Mouse (Mus musculus) thymus, adult 18-20 months (tissue): Measurements from ENCODE around the gene Fam129c.

ENCODE experiments used
- DNase-seq, 2 experiments: peaks; one replicate each; pipeline ENCODE4 v3.0.0; 2022; ENCODE audit warnings: mixed read lengths in 2 of 2

Gene Fam129c

GRCm38 (mm10) chr8:71597451-71597850 is at the start of gene Fam129c:
Fam129c (plus strand) TSS chr8:71597648.
- no peak for DNase-seq

DNA sequence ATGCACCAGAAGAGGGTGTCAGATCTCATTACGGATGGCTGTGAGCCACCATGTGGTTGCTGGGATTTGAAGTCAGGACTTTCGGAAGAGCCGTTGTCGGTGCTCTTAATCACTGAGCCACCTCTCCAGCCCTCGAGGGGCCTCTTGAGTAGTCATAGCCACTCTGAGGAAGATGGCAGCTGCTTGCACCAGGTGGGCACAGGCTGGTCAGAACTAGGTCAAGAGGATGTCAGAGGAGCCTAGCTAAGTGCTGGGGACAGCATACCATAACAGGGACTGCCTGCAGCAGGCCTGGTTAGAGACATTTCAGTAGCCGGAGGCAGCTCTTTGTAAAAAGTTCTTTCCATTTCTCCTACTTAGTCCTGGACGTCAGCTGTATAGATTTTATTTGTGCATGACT is 46.7 kb upstream of the Fam129c start:
- no peak for DNase-seq

GRCm38 (mm10) chr8:71552770-71553169 is 44.7 kb upstream of the Fam129c start:
- no peak for DNase-seq

DNA sequence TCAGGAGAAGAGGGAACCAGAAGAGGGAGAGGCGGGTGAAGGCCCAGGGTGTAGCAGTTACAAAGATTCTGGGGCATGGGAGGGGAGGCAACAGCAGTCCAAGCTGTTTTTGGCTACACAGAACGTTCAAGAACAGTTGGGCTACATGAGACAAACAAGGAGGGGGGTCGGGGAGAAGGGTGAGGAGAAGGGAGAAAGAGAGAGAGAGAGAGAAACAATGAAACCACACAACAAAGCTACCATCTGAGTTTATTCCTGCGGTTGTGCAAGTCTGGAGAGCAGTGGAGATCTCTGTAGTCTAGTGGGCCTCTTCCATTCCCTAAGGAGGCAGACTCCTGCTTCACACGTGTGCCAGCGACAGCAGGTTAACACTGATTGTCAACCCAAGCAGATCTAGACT is 43.4 kb upstream of the Fam129c start:
- no peak for DNase-seq

DNA sequence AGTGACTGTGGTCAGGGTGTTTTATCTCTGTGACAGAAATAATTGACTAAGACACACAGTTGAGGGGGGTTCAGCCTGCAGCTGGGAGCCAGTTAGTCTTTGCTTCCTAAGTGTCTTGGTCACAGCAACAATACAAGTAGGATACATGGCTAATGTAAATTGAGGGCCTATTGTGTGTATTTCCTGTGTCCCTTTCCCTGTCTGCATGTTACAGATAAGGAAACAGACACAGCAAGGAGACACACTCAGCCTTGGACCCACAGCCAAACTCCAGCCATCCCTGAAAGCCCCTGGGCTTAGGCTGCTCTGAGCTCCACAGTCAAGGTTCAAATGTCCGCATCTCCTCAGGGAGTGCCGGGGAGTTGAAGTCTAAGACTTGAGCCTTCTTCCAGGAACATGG is 42.8 kb upstream of the Fam129c start:
- no peak for DNase-seq

GRCm38 (mm10) chr8:71558071-71558957 is 39.1 kb upstream of the Fam129c start, which contains the start of gene Tmem221:
Tmem221 (minus strand) TSS chr8:71558871.
- peak; percentile 66 to 75 for DNase-seq

GRCm38 (mm10) chr8:71558958-71559690 is 38.3 kb upstream of the Fam129c start:
- peak; percentile 66 to 82 for DNase-seq

DNA sequence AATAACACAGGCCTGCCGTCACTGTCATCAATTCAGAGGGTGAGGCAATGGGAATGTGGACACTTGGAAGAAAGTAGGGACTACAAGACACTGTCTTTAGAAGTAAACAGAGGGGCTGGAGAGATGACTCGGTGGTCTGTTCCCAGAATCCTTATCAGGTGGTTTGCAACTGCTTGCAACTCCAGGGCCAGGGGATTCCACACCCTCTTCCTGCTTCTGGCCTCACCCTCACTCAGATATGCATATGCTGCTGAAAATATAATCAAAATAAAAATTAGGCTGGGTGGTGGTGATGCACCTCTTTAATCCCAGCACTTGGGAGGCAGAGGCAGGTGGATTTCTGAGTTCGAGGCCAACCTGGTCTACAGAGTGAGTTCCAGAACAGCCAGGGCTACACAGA is 37.4 kb upstream of the Fam129c start:
- DNase-seq: no peak

DNA sequence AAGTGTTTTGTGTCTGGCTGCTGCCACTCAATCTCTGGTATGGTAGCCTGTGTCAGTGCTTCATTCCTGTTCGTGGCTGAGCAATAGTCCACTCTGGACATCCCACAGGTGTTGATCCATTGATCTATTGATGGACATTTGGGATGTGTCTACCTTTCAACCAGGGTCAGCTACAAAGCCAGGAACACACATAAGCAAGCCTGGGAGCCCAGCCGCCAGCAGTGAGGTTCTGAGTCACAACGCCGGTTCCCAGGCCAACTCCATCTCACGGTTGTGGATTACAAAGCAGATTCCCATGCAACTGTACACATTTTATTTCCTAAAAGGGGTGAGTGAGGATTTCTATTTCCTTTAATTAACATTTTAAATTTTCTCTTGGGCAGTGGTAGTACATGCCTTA is 36.7 kb upstream of the Fam129c start:
- no peak for DNase-seq

GRCm38 (mm10) chr8:71561401-71561800 is 36.0 kb upstream of the Fam129c start:
- no peak for DNase-seq

GRCm38 (mm10) chr8:71562751-71563150 is 34.7 kb upstream of the Fam129c start:
- peak; percentile 62 to 69 for DNase-seq

DNA sequence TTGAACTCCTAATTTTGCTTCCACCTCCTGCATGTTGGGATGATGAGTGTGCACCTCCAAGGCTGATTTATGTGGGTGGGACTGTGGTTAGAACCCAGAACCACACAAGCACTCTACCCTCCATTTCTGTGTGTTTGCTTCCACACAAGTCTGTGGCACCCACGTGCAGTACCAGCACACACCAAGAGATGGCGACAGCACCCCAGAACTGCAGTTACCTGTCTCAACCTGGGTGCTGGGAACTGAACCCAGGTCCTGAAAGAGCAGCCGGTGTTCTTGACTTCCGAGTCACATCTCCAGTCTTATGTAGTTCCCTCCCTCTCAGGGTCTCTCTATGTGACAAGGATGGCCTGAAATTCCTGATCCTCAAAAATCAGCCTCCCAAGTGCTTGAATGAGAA is 33.5 kb upstream of the Fam129c start:
- no peak for DNase-seq

- DNase-seq: no peak
Observed at GRCm38 (mm10) chr8:71566501-71566900, 30.9 kb upstream of the Fam129c start, which contains the start of gene Nxnl1. Nxnl1 (minus strand) TSS chr8:71566601.

DNA sequence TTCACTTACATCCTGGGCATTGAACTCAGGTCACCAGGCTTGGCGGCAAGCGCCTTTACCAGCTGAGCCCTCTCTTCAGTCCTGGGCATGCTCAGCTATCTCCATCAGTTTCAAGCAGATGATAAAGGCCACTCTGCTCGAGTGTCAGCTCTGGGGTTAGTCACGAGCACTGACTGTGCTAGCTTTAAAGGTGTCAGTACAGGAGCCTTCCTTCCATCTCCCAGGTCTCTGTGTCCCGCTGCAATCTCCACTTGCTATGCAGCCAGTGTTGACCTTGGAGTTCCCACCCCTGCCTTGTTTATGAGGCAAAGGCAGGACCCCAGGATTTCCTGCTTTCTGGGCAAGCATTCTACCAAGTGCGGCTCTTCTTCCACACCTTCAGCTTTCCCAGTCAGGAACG is 29.9 kb upstream of the Fam129c start:
- DNase-seq: no peak

DNA sequence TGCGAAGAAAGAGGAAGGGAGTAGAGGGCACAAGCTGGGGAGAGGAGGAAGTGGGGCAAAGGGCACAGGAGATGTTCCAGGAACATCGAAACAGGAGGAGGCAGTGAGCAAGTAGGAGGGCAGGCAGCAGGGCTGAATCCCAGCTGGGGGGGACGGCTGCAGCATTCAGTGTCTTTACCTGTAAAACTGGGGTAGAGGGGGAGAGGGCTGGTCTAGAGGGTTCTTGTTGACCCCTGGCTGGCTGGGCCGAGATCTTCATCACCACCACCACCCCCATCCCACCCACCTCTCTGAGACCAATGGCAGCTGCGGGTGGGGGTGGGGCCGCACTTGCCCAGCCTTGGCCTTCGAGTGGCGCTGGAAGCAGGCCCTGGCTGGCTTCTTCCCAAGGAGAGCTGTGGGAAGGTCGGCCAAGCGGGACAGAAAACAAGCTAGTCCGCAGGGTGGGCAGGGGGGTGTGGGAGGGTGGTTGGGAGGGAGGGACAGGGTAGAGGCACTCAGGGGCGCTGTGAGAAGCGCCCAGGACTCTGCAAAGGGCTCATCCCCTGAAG is 29.0 kb upstream of the Fam129c start, which contains the start of gene Slc27a1:
TSS of gene Slc27a1 (plus strand) at position 496 of the 551 bp plus-strand sequence.
- DNase-seq: no peak

DNA sequence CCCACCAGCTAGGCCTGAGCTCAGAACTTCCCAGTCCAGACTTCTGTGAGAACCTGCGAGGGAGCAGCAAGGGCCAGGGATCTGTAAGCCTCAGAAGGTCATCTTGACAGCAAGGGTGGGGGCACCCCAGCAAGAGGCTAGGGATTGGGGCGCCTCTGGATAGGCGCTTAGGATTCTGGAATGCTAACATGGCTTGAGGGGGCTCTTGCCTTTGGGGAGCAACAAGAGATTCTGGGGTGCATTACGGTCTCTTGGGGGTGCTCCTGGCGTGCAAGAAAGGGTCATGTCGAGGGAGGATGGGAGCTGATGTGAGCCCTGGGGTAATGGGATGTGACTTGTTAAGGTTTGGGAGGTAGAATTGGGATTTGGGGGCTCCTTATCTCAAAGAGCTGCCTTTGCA is 28.5 kb upstream of the Fam129c start:
- no peak for DNase-seq

- peak; percentile 49 to 74 for DNase-seq
Observed at GRCm38 (mm10) chr8:71569366-71570290, 27.8 kb upstream of the Fam129c start.

- peak; percentile 78 to 88 for DNase-seq
Observed at GRCm38 (mm10) chr8:71570291-71570954, 27.0 kb upstream of the Fam129c start.

DNA sequence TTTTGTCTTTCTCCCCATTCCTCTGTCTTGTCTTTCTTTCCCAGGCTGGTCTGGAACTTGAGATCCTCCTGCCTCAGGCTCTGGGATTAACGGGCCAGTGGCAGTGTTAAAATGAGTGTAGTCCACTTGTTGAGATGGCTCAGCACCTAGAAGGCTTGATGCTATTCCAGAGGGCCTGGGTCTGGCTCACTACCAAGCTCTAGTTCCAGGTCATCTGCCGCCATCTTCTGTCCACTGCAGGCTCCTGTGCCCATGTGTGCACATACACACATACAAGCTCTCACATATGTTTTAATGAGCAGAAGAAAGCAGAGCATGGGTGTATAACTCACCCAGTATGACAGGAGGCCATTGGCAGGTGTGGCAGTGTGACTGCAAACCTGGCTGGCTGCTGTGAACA is 25.4 kb upstream of the Fam129c start:
- no peak for DNase-seq

GRCm38 (mm10) chr8:71572847-71573633 is 24.4 kb upstream of the Fam129c start:
- DNase-seq: no peak

GRCm38 (mm10) chr8:71574426-71574825 is 23.0 kb upstream of the Fam129c start:
- no peak for DNase-seq
